Mouse (Mus musculus): ENCODE data around the gene Esr1.

Gene Esr1

GRCm38 (mm10) chr10:4824366-4824765, 213.0 kb downstream of the Esr1 start:
- CTCF ChIA-PET: no interaction called here

- CTCF ChIA-PET: interaction anchor here (0.6 kb wide), 1 partner anchor 762 kb away, joined by 3 read pairs; no protein-coding TSS in a partner anchor
Observed at GRCm38 (mm10) chr10:4830592-4830991, 219.2 kb downstream of the Esr1 start.

- CTCF ChIA-PET: no interaction called here
Observed at GRCm38 (mm10) chr10:4838099-4838498, 226.7 kb downstream of the Esr1 start.

- CTCF ChIA-PET: interaction anchor here (0.6 kb wide), 1 partner anchor 33 kb away, joined by 4 read pairs; no protein-coding TSS in a partner anchor
Observed at GRCm38 (mm10) chr10:4841039-4841438, 229.6 kb downstream of the Esr1 start.

GRCm38 (mm10) chr10:4847523-4847922, 236.1 kb downstream of the Esr1 start:
- CTCF ChIA-PET: no interaction called here

GRCm38 (mm10) chr10:4849881-4850280, 238.5 kb downstream of the Esr1 start:
- CTCF ChIA-PET: no interaction called here

GRCm38 (mm10) chr10:4875076-4875737, 263.8 kb downstream of the Esr1 start:
- CTCF ChIA-PET: no interaction called here

- CTCF ChIA-PET: no interaction called here
Observed at GRCm38 (mm10) chr10:4881391-4881790, 270.0 kb downstream of the Esr1 start.

GRCm38 (mm10) chr10:4885506-4885905, 274.1 kb downstream of the Esr1 start:
- CTCF ChIA-PET: no interaction called here

GRCm38 (mm10) chr10:4885961-4886360, 274.6 kb downstream of the Esr1 start:
- CTCF ChIA-PET: no interaction called here

- CTCF ChIA-PET: no interaction called here
Observed at GRCm38 (mm10) chr10:4893475-4893874, 282.1 kb downstream of the Esr1 start.

- CTCF ChIA-PET: interaction anchor here (0.6 kb wide), 1 partner anchor 141 kb away, joined by 3 read pairs; no protein-coding TSS in a partner anchor
Observed at GRCm38 (mm10) chr10:4897789-4898188, 286.4 kb downstream of the Esr1 start.

GRCm38 (mm10) chr10:4900324-4900723, 288.9 kb downstream of the Esr1 start:
- CTCF ChIA-PET: no interaction called here

- CTCF ChIA-PET: no interaction called here
Observed at GRCm38 (mm10) chr10:4909271-4909670, 297.9 kb downstream of the Esr1 start.

GRCm38 (mm10) chr10:4910451-4910850, 299.1 kb downstream of the Esr1 start:
- CTCF ChIA-PET: no interaction called here

GRCm38 (mm10) chr10:4919046-4919445, 307.7 kb downstream of the Esr1 start:
- CTCF ChIA-PET: no interaction called here

- CTCF ChIA-PET: interaction anchor here (0.6 kb wide), 1 partner anchor 1390 kb away, joined by 14 read pairs; no protein-coding TSS in a partner anchor
Observed at GRCm38 (mm10) chr10:4923616-4924015, 312.2 kb downstream of the Esr1 start.

- CTCF ChIA-PET: no interaction called here
Observed at GRCm38 (mm10) chr10:4924391-4924790, 313.0 kb downstream of the Esr1 start.

- CTCF ChIA-PET: no interaction called here
Observed at GRCm38 (mm10) chr10:4943148-4943547, 331.8 kb downstream of the Esr1 start.

- CTCF ChIA-PET: no interaction called here
Observed at GRCm38 (mm10) chr10:4944725-4945124, 333.3 kb downstream of the Esr1 start.

GRCm38 (mm10) chr10:4965768-4966167, 354.4 kb downstream of the Esr1 start:
- CTCF ChIA-PET: no interaction called here

- CTCF ChIA-PET: no interaction called here
Observed at GRCm38 (mm10) chr10:4971156-4971555, 359.8 kb downstream of the Esr1 start.

GRCm38 (mm10) chr10:4971586-4971985, 360.2 kb downstream of the Esr1 start:
- CTCF ChIA-PET: no interaction called here

- CTCF ChIA-PET: no interaction called here
Observed at GRCm38 (mm10) chr10:4972026-4972425, 360.6 kb downstream of the Esr1 start.
